Mouse (Mus musculus) heart, postnatal 4 days (tissue): ENCODE results near the gene Dctpp1. TPM values are rescaled to one million over a fixed set of nuclear protein-coding genes. Genes with fewer than 3 reads are reported as not detected.
"Not testable (repeated sequence)": the region's sequence is repeated elsewhere in the genome, so short reads cannot be mapped to it uniquely, and the experiment has no call there.

Source experiments
- DNase-seq: peaks from one replicate; pipeline ENCODE4 v3.0.0; 2021
- total RNA-seq, 2 experiments: library from RNA; stranded (reverse); gene quantifications; 2 replicates each; pipeline ENCODE4 v1.2.3; 2021

Dctpp1 gene
- total RNA-seq, 2 experiments from 2014 or later: 62.0 to 64.5 TPM

DNA sequence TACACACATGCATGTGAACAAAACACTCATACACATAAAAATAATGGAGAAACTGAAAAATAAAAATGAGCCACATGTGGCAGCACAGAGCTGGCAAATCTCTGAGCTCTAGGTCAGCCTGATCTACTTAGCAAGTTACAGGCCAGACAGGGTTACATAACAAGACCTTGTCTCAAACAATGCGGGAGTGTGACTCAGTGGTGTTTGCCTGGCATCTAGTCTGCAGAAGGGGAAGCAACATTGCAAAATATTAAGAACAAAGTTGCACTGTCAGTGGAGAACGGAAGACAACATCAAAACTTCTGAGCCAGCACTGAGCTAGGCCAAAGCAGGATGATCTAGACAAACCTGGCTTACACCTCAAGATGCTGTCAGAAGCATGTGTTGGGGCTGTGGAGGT, 9.7 kb upstream of the Dctpp1 start:
- DNase-seq: no peak

DNA sequence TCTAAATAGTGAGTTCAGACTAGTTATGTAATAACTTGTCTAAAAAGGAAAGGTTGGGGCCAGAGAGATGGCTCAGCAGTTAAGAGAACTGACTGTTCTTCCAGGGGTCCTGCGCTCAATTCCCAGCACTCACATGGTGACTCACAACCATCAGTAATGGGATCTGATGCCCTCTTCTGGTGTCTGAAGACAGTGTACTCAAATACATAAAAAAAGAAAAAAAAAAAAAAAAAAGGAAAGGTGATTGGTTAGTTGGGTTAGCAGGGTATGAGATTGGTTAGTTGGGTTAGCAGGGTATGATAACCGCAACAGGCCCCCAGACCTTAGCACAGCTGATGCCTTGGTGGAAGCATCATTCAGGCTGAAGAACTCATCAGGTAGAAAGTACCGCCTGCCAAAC, 3.0 kb upstream of the Dctpp1 start:
- DNase-seq: no peak

DNA sequence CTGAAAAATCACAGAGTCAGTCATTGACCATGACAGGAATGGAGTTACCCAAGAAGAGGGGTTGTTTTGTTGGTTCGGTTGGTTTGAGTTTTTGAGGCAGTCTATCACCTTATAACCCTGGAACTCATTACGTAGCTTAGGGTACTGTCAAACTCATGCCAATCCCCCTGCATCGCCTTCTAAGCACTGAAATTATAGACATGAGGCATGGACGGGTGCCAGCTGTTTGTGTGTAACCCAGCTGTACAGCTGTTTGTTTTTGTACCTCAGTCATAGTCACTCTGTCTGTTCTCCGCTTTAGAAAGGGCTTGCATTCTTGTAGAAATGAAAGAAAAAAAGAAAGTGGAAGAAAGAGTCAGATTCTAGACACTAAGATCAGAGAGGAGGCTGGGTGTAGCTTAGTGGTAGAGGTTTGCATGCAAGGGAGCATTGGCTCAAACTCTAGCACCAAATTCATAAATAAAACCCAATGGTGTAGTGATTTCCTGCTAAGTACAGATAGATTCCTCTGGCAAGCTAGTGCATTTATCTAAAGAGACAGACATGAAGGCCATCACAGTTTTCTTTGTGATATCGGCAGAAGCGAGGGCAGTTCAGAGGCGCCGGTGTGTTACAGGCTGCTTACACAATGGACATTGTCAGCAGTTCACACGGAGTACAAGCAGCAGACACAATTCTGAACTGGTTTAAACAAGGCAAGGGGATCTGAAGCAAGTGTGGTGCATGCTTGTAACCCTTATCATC, 1.9 kb upstream of the Dctpp1 start:
- DNase-seq: no peak

DNA sequence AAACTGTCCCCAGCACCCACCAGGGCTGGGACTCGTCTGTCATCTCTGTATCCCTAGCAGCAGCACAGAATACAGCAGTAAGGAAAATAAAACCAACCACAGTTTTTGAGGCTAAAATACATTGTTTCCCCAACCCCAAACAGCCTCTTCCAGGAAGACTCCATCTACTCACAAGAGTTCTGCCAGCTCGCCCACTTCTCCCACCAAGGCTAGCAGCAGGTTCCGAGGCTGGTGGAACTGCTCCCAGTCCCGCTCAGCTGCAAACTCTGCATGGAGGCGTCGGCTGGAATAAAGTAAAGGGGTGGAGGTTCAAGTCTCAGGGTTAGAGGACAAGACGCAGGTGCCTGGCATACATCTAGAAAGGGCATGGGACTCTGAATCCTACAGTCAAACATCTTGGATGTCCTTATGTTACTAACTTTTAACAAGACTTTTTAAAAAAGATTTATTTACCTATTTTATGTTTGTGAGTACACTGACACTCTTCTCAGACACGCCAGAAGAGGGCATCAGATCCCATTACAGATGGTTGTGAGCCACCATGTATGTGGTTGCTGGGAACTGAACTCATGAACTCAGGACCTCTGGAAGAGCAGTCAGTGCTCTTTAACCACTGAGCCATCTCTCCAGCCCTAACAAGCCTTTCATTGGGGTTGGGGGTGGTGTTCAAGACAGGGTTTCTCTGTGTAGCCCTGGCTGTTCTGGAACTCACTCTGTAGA, 1.2 kb downstream of the Dctpp1 start:
- no peak for DNase-seq

DNA sequence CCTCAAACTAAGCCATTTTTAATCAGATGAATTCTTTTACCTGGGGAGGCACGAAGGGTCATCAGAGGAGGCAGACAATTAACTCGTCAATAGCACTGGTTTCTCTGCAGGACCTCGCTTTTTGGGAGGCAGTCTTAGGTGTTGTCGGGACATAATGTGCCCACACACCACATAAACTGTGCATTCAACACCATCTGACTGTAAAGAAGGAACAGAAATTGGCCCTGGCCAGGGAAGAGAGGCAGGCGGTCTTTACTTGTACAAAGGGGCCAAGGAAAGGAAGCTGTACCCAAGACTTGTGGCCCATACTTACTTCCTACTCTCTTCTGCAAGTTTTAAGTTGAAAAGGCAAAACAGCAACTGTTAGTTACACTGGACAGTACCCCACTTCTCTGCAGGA, 4.0 kb downstream of the Dctpp1 start:
- no peak for DNase-seq

DNA sequence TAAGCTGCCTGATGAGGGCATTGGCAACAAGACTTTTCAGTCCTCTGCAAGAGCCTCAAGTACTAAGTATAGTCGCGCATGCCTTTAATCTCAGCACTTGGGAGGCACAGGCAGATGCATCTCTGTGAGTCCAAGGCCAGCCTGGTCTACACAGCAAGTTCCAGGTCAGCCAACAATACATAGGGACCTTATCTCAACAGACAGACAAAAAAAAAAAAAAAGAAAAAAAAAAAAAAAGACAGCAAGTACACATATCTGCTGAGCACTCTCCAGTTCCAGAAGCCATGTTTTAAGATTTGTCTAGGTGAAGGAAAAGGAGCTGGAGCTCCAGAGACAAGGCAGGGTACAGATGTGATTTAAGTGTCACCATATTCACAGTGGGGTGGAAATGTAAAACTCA, 4.5 kb downstream of the Dctpp1 start:
- DNase-seq: no peak

DNA sequence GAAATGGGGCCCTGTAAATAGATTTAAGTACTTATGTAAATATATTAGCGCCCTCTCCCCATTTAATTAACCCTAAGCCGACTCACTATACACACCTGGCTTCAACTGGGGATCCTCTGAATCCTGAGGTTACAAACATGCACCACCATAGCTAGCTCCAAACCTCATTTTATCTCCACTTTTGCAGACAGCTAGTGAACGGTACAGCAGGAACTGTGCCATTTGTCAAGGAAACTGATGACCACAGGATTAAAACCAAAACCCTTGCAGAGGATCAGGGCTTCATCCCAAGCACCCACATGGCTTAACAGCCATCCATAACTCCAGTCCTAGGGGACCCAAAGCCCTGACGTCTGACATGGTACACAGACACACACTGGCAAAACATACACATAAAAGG, 5.5 kb downstream of the Dctpp1 start:
- no peak for DNase-seq

DNA sequence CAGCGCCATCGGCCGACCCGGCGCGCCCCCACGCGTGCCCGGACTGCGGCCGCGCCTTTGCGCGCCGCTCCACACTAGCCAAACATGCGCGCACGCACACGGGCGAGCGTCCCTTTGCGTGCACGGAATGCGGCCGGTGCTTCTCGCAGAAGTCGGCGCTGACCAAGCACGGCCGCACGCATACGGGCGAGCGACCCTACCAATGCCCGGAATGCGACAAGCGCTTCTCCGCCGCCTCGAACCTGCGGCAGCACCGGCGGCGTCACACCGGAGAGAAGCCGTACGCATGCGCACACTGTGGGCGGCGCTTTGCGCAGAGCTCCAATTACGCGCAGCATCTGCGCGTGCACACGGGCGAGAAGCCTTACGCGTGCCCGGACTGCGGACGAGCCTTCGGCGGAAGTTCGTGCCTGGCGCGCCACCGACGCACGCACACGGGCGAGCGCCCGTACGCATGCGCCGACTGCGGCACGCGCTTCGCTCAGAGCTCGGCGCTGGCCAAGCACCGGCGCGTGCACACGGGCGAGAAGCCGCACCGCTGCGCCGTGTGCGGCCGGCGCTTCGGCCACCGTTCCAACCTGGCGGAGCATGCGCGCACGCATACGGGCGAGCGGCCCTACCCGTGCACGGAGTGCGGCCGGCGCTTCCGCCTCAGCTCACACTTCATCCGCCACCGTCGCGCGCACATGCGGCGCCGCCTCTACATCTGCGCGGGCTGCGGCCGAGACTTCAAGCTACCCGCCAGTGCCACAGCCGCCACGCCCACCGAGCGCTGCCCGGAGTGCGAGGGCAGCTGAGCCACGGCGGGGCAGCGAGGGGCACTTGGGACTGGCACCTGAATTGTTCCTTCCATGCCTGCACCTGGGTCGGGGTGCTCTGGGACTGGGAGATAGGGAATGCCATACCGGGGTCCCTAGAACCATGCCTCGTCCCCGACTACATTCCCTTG, 6.4 kb downstream of the Dctpp1 start:
- peak; percentile 96 for DNase-seq

DNA sequence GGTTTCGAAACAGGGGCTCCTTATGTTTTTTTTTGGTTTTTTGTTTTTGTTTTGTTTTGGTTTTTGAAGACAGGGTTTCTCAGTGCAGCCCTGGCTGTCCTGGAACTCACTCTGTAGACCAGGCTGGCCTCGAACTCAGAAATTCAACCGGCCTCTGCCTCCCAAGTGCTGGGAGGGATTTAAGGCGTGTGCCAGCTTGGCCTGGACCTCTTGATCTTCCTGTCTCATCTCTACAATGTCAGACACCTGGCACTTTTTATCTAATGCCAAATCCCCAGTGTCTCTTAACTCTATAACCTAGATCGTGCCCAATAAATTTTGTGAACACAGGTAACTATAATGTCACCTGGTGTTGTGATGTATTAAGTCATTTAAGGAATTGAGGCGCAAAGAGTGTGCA, 7.2 kb downstream of the Dctpp1 start:
- no peak for DNase-seq

DNA sequence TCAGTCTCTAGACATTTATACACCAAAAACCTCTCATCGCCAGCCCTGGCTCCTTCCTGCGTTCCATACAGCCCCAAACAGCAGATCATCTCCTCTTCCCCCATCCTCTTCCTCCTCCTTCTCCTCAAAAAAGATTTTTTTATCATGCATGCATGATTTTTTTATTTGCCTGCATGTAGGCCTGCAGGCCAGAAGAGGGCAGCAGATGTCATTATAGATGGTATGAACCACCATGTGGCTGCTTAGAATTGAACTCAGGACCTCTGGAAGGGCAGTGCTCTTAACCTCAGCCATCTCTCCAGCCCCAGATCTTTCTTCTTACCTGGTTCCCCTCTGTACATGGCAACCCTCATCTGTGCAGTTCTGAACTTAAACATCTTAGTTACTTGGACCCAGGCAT, 8.1 kb downstream of the Dctpp1 start:
- no peak for DNase-seq

DNA sequence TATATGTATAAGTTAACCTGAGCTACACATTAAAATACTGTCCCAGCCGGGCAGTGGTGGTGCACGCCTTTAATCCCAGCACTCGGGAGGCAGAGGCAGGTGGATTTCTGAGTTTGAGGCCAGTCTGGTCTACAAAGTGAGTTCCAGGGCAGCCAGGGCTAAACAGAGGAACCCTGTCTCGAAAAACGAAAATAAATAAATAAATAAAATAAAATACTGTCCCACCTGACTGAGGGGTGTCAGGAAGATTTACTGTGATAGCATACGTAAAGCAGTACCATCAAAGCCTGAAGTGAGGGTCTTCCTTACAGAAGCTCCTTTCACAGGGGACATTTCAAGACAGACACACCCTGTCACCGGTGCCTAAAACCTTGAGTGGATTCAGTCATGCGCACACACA, 10.0 kb downstream of the Dctpp1 start:
- DNase-seq: not testable (repeated sequence)

DNA sequence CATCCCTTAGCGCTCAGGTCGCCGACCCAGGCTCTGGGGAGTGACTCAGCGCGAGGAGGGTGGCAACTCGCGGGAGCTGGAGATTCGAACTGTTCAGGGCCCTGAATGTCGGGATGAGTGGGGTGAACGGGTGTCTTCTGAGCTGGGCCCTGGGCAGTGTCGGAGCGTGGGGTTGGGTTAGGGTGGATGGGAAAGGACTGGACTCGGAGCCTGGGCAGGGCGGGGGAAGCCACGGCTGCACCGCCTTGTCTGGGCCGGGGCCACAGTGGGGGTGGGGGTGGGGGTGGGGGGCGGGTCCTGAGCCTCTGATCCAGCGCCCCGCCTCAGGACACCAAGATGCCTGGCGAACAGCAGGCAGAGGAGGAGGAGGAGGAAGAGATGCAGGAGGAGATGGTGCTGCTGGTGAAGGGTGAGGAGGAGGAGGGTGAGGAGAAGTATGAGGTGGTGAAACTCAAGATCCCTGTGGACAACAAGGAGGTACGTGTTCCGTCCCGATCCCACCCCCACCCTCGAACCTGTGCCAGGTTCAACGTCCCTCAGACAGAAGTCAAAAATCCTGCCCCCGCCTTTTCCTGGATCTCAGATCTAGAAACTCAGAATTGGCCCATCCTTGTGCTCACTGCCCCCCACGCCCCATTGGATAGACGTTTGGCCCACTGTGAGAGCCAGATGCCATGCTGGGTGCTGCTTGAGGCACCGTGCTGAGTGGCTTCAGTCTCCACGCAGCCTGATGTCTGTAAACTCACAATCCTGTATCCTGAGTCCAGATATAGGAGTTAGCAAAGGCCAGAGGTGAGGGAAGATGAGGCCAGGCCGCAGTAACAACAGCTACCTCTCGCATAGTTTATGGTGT, 15.6 kb downstream of the Dctpp1 start:
- DNase-seq: no peak

DNA sequence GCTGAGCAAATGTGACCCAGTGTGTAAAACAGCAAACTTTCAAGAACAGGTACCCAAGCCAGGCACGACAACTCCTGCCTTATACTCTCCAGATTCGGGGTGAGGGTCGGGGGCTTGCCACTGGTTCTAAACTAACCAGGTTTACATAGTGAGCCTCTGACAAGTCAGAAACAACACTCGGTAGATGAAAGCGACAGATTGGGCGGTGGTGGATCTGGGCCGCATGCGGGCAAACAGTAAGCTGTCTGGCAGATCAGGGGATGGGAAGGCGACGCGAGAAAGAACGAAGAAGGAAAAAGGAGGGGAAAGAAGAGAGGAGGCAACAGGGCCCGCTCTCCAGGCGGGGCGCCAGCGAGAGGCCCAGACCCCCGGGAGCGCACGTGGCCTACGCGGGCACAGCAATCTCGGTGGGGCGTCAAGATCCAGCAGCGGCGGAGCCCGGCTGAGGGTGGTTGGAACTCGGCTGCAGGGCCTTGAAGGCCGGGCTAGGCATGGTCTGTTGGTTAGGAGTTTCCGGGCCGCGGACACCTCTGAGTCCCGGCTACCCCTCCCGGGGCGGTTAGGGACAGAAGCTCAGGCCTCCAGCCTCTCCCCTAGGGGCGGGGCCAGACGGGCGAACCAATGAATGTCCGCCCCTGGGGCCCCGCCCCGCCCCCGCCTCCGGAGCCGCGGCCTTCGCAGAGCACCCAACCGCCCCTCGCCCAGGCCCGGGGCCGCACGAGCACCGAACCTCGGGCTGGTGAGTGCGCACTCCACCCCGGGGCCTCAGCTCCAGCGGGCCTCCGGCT, 16.4 kb downstream of the Dctpp1 start, which contains the start of gene Zfp771:
Gene Zfp771, plus strand, starts transcription at position 405 of the 788 bp plus-strand sequence.
- peak; percentile 95 for DNase-seq

DNA sequence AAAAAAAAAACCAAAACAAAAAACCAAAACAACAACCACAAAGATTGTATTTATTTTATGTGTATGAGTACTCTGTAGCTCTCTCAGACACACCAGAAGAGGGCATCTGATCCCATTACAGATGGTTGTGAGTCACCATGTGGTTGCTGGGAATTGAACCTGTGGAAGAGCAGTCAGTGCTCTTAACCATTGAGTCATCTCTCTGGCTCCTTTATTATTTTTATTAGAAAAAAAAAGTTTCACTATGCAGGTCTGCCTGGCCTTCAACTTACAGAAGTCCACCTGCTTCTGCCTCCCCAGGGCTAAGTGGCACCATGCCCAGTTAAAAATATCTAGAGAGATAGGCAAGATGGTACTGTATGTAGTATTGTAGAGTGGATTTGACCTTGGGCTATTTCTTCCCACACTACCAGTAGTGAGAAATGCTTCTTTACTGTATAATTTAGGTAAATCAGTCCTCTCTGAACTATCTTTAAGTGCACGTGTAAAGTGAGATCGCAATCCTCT, 17.1 kb downstream of the Dctpp1 start:
- DNase-seq: no peak

DNA sequence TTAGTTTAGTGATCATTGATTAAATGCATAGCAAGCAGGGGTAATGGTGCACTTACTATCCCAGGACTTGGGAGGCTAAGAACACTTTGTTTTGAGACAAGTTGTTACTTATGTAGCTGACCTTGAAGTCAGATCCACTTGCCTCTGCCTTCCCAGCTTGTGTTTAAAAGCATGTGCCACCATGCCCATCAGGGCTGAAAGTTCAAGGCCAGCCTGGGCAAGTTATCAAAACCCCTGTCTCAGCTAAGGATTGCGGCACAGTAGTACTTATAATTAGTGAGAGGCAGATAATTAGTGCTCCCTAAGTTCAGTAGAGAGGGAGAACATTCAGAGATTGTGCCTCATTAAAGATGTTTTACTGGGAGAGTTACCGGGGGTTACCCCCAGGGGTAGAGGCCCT, 25.7 kb downstream of the Dctpp1 start:
- DNase-seq: no peak

DNA sequence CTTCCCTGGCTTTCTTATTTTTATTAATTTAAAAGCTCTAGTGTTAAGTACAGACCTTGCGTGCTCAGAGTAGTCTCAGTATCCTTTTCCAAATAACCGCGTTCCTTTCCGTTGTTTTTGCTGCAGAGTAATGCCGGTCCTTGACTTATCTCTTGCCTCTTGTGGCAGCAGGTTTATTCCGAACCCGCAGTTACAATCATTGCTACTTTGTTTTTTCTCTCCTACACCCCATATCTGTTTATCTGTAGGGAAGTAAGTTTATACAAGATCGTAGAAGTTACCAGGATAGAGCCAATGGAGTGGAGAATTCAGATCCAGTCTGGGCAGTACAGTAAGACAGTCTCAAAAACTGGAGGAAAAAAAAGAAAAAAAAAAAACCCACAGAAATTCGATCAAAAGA, 26.7 kb downstream of the Dctpp1 start:
- DNase-seq: no peak

DNA sequence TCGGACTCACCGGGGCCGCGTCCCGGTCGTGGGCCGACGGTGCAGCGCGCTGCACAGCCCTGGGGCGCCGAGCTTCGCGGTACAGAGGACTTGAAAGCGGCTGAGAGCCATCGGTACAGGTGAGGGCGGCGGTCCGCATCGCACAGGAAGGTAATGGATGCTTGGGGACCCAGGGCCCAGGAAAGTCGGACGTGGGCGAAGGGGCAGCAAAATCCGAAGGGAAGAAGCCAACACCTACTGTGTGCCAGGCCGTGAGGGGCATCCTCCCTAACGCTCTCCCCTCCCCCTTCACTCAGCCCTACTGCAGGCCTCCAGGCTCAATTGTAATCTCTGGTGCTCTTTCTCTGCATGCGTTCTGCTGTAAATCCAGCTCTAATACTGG, 27.1 kb downstream of the Dctpp1 start:
- no peak for DNase-seq

DNA sequence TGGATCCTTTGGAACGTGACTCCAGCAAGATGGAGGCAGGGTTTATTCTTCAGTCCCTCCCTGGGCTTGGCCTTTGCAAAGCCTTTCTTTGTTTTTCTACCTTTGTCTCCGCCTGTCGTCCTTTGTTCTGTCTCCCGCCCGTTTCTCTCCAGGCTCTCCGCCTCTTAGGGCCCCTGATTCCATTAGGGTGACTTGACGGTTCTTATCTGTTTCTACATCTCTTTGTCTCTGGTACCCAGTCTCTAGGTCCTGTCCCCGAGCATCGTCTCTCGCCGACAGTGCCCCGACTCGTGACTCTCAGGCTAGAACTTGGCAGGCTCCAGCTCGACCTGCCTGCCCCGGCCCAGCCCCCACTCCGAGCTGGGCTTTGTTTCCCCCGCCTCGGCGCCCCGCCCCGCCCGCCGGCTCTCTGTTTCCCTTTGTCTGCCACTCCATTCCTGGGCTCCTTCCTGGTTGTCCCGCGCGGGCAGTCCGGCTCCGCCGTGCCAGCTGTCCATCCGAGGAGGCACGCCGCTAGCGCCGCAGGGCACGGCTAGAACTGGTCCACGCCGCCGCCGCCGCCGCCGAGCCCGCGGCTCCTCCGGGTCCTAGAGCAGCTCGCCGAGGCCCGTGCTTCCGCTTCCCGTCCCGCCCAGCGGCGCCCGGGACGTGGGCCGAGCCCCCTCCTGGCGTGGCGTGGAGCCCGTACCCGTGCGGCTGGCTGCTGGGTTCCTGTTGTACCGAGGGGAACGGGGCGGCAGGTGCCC, 27.7 kb downstream of the Dctpp1 start, which contains the start of the genes Zfp553 and Sept1:
Gene Zfp553, plus strand, starts transcription at position 440 of the 746 bp plus-strand sequence.
Gene Sept1, minus strand, starts transcription at position 509 of the 746 bp plus-strand sequence.
- DNase-seq: peak; percentile 85

DNA sequence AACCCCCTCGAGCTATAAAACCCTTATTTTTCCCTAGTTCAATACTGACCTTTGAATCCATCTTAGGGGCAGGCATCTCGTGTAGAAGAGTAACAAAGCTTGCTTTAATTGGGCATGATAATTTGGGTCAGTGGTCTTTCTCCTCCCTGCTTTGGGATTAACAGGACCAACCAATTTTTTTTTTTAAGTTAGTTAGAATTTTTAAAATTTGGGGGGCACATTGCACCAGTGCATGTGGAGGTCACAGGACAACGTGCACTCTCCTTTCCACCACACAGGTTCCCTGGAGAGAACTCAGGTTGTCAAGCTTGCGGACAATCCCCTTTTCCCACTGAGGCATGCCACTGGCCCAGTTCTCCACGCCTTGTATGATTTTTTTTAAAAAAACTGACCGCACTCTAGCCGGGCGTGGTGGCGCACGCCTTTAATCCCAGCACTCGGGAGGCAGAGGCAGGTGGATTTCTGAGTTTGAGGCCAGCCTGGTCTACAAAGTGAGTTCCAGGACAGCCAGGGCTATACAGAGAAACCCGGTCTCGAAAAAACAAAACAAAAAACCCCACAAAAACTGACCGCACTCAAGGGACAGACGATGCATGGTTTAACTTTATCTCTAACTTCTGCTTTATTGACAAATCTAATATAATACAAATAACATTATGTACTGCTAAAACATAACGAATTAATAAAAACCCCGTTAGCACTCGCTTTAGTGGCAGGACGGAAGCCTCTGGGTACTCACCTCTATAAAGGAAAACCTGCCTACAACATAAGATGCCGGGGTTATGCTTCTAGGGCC, 28.5 kb downstream of the Dctpp1 start:
- DNase-seq: no peak
